Mouse (Mus musculus) frontal cortex, postnatal 25 days (tissue): Measurements from ENCODE around the gene Fntb.
A peak's percentile ranks its signal among the peaks of the same experiment; 100 is the strongest.
"Not testable (repeated sequence)": the region's sequence is repeated elsewhere in the genome, so short reads cannot be mapped to it uniquely, and the experiment has no call there.

Experiments
- DNase-seq, 2 experiments: peaks; one replicate each; pipeline ENCODE4 v3.0.0; 2022; ENCODE audit warnings: low spot score in 2 of 2

Gene Fntb

GRCm38 (mm10) chr12:76765354-76765851 lies at the start of gene Fntb, which contains the start of gene Churc1:
Gene Fntb, plus strand, starts transcription at chr12:76765589.
Gene Churc1, plus strand, starts transcription at chr12:76765538.
- DNase-seq = peak; percentile 71 to 78

GRCm38 (mm10) chr12:76718384-76718783 lies 47.0 kb upstream of the Fntb start:
- no peak for DNase-seq

- no peak for DNase-seq
Observed at GRCm38 (mm10) chr12:76720572-76720971, 44.8 kb upstream of the Fntb start.

DNA sequence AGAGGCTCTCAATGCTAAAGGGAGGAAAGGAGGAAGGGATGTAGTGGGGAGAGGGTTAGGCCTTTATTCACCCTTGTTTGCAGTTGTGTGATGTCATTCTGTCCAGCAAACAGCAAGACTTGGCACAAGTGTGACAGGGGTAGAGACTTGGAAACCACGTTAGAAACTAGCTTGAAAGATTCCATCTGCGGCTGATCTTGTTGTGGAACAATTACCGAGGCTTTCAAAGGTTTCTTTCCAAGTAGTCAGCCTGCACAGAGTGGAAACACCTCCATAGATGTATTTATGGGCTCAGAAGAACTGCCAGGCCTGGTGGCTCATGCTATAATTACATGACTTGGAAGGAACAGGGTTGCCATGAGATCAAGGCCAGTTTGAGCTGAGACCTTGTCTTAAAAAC lies 43.4 kb upstream of the Fntb start:
- DNase-seq = no peak

DNA sequence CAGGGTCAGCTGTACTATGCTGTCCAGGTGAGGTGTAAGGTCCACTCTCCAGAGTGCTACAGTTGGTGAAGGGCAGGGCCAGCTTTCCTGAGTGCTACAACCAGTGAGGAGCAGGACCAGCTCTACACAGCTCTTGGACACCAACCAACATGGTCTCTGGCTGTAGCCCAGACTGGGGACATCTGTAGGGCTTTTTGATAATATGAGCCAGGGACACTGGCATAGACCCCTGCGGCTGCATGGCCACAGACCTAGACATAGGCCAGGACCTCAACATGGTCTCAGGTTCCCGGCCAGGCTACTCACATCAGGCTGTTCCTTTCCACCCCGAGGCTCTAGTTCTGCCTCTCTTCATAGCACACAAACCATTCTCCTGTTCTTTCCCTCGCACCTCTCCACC lies 37.4 kb upstream of the Fntb start:
- no peak for DNase-seq

- no peak for DNase-seq
Observed at GRCm38 (mm10) chr12:76750866-76751459, 14.4 kb upstream of the Fntb start.

DNA sequence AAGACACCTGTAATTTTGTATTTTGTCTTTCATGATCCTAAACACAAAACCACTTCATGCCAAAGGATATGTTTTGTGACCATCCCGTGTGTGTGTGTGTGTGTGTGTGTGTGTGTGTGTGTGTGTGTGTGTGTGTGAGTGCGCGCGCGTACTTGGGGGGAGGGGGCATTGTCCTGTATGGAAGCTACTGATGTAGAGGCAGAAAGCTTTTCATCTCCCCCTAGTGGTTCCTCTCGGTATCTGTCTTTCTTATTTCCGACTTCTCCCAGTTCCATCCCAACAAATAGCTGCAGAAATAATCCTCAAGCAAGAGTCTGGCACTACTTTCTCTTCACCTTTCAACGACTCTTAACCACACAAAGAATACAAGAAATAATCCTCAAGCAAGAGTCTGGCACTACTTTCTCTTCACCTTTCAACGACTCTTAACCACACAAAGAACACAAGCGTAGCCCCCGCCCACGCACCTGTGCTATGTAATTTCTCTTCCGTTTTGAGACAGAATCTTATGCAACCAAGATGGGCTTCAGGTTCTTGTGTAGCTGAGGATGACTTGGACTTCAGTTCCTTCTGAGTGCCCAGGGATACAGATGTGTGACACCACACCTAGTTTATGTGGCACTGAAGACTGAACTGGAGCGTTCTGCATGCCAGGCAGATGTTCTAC lies 12.6 kb upstream of the Fntb start:
- DNase-seq = peak in 1 of 2 experiments; percentile 15

- peak in 1 of 2 experiments; percentile 33 for DNase-seq
Observed at GRCm38 (mm10) chr12:76765901-76766630, 677 bp downstream of the Fntb start.

DNA sequence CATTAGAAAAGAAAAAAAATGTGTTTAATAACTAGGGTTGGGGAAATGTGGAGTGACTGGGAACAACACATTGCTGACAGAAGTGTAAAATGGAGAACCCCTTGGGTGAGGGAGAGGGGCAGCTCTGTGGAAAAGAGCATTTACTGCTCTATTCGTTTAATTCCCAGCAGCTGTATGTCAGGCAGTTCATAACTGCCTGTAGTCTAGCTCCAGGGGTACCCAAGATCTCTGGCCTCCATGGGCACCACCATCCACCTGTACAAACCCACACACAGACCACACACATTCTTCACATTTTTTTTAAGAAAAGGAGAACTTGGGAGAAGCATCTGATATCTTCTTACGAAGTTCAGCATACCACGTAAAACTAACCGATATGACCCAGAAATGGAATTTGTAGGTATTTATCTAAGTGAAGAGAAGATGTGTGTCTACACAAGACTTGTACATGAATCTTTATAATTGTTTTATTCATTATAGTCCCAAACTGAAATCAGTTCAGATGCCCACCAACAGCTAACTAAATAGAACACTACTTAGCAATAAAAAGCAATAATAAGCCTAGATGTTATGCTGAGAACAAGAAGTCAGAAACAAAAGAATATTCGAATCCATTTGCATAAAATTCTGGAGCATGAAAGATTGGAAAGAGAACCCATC lies 5.6 kb downstream of the Fntb start:
- DNase-seq = no peak

- no peak for DNase-seq
Observed at GRCm38 (mm10) chr12:76771540-76771939, 6.2 kb downstream of the Fntb start.

DNA sequence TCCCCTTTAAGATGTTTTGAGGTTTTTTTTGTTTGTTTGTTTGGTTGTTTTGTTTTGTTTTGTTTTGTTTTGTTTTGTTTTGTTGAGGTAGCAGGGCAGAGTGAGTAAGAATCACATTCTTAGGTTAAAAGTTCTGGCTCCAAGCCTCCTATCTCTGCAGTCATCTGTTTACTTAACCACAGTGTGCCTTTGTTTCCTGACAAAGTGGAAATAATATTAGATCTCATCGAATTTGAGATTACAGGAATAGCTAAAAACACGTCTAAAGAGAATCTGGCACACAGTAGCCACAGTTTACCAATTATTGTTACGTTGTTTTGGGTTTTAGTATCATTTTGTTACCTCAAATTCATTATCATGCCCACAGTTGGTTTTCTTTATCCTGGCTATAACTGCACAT lies 9.3 kb downstream of the Fntb start:
- no peak for DNase-seq

DNA sequence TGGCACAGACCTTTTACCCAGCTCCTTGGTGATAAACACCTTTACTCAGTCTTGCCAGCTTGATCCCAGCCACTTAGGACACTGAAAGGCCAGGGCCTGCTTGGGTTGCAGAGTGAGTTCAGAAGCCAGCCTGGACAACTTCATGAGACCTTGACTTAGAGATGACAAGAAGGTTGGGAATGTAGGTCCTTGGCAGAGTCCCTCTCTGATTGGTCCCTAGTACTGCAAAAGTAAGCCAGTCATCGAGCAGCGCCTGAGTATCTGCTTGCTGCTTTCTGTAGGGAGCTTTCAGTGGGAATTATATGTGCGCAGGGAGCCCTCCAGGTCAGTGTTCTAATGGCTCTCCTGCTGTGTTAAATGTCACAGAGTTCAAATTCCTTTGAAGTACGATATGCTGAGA lies 9.7 kb downstream of the Fntb start:
- no peak for DNase-seq

DNA sequence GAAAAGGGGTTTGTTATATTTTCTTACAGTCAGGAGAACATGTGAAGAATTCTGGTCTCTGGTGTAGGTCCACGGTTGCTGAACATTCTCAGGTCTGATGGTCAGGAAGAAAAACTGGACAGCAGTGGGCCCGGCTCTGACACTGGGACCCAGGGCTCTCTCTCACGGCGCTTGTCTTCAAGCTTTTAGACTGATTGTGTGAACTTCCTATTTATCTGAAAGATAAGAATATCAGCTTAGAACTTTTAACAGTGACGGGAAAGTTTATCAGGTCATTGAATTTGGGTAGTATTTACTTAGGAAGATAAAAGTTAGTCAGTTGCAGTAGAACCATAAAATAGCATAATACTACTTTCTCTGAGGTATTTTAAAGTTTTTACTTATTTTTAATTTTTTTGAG lies 11.5 kb downstream of the Fntb start:
- no peak for DNase-seq

DNA sequence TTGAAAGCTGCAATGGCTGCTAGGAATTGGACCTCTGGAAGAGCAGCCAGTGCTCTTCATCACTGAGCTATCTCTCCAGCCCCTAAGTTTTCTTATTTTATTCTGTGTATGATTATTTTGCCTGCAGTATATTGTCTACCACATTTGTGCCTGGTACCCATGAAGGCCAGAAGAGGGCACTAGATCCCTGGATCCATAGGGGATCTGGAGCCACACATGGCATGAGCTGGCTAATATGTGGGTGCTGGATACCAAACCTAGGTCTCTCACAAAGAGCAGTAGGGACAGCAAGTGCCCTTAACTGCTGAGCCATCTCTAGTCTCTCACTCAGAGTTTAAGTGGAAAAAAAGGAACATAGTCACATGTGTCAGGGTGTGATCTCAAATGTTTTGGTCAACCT lies 12.5 kb downstream of the Fntb start:
- no peak for DNase-seq

DNA sequence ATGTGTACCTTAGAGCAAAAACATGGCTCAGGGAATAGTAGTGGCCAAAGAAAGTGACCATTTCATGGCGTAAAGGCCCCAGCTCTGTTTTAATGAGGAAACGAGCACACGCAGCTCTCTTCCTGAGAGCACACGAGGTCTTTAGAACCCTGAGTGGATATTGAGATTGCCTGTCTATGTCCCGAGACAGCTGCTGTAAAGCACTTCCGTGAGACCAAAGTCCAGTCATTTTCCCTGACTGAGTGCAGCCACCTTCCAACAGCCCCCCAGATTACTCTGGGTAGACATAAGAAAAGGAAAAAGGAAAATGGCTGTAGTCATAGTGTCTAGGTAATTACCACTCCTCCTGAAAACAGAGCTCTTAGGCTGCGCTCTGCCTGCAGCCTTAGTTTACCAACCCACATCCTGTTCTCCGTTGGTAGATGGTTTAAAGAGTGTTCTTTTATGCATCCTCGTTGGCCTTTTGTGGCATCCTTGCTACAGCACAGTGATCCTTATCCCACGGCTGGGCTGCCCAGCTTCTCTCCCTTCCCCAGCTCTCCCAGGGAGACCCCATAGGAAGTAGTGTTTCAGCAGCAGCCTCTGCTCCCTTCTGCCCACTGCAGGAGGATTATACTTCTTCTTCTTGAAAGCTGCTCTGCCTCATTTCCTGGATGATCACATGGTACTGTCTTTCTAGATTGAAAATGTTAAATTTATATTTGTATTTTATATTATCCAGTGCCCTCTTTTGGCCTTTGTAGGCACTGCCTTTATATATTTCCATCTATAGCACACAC lies 13.1 kb downstream of the Fntb start:
- DNase-seq = no peak

GRCm38 (mm10) chr12:76779951-76780350 lies 14.6 kb downstream of the Fntb start:
- DNase-seq = no peak

- no peak for DNase-seq
Observed at GRCm38 (mm10) chr12:76780639-76781468, 15.5 kb downstream of the Fntb start.

DNA sequence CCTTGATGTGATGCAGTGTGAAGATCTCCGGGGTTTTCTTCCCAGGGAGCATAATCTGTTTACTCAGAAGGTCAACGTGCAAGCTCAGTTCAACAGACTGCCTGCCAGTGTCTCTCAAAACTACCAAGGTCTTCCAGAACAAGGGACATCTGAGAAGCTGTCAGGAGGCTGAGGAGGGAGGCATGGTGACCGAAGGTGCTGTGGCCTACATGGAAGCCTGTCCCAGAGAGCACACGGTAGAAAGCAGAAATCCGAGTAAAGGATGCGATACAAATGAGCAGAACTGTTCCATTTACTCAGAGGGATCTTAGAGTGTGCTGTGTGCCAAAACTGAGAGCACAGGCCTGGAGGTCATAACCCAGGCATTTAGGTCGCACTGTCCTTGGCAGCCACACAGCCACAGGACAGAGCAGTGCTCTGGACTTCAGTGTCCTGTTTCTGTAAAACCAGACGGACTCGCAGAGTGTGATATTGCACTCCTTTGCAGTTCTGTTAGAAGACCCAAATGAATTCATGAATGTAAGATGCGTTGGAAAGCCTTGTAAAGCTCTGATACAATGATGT lies 18.7 kb downstream of the Fntb start:
- DNase-seq = no peak

- DNase-seq = no peak
Observed at GRCm38 (mm10) chr12:76790446-76791084, 25.2 kb downstream of the Fntb start.

DNA sequence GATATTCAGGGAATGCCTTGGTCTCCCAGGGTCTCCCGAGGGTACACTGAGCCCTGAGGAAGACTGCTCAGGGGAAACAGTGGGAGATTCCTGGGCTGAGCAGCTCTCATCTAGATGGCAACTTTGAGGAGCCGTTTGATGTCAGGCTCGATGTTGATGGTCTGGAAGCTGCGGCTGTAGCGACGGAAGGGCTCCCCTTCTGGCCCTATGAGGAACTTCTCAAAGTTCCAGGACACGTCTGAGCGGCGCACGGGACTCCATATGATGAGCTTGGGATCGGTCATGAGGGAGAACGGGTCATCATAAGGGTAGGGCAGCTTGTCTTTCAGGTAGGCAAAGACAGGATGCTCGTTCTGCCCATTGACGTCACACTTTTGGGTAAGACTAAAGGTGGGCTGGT lies 27.2 kb downstream of the Fntb start:
- DNase-seq = not testable (repeated sequence)
